Mouse (Mus musculus) CD4-positive helper T cell, adult 2 months (primary cell): ENCODE data around the gene Cog6.

Experiments
- DNase-seq: peaks from one replicate; pipeline ENCODE4 v3.0.0-alpha.2; 2012; ENCODE audit warnings: low read depth, missing footprints, low spot score

Cog6 gene

DNA sequence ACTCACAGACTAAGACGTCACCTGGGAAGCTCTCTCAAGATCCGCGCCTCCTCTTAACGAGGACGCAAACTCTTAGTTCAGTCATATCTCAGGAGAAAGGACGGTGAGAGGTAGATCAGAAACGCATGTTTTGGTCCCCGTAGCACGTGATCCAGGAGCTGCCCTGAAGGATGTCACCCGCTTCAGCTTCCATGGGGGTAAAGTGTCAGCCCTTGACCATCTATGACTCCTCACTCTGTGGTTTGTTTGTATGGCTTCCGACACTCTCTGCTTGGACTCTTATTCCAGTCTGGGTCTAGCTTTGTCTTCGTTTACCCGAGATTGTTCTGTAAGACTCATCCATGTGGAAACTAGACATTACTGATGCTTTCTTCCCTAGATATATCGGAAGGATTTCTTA, 54.6 kb downstream of the Cog6 start:
- no peak for DNase-seq

DNA sequence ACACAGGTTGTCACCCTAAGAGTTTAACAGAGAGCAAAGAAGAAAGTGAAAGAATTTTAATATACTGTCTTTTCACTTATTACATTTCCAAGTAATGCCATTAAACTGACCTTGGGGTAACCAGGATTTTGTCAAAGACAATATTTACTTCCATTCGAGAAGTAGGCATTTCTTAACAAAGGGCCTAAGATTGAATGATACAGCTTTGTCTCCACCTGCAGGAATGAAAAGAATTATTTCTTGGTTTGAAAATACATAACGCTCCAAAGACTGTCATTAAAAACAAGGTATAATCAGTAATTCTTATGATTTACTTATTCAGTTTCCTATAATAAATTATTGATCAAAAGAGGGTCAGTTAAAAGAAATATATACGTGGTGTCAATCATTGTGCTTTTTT, 55.4 kb downstream of the Cog6 start:
- no peak for DNase-seq

DNA sequence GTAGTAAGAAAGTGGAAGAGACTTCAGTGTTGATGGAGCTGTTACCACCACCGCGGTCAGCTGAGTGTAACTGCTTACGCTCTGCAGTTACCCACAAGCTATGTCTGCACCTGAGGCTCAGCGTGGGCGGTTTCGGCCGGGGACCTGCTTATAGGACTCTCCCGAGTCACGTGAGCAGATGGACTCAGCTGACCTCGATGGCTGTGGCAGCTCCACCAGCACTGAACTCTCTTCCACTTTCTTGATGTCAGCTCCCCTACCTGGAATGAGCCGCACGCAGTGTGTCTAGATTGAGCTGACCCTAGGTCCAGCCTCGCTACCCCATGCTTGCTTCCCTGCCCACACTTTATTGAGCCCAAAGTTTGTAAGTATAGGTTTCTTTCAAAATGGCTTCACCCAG, 56.1 kb downstream of the Cog6 start:
- no peak for DNase-seq

DNA sequence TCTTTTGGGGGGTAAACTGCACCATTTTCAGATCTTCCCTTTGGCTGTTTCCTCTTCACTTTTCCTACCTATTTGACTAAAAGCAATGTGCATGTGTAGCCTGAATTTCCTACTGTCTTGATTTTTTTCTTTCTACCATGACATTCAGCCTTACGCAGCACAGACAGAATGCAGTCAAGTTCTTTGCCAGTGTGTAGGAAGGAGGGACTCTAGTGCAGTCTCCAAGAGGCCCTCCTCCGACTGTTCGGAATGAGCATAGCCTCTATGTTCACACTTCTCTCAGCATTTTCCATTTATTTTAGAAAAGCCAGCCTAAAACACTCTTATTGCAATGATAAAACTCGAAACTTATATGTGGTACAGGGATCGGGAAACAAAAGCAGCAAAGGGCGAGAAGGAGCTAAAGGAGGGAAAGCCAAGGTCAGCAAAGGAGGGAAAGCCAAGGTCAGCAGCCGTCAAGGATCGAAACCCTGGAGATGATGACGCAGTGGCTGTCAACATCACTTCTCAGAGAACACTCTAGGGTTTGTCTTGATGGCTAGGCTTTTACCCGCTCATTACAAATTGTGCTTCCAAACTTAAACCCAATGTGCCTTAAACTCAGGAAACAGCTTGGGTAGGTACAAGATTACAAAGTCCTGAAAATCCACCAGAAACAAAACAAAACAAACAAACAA, 58.5 kb downstream of the Cog6 start:
- no peak for DNase-seq

DNA sequence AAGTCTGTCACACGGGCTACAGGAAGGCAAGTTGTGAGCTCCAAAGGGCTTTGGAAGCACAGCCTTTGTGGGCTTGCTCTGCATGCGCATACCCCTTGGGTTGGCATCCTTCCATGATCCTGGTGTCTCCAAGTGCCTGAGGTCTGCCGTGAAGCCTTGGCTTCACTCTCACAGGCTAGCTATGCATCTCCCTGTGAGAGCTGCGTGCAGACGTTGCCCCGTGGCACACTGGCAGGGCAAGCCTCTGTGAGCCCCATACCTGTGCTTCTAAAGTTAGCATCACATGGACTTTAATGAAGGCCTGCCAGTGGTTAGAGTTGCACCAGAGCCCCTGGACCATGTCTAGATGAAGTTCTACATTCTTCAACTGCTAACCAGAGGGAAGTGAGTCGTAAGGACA, 59.2 kb downstream of the Cog6 start:
- DNase-seq, result no peak

DNA sequence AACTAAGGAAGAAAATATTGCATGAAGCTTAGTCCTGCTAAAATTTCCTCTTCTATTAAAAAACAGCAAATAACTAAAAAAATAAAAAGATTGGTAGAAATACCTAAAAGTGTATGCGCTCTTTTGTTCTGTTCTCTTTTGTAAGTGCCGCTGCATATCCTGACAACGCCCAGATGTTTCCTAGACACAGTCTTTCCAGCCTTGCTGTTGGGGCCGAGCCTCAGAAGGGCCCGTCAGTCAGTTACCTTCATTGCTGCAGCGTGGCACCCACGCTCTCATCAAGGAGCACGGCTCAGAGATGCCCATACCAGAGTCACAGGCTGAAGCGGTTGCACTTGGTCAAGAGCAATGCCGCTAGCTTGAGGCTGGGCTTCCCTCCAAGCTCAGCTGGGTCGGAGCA, 60.8 kb downstream of the Cog6 start:
- DNase-seq, result peak; percentile 7

DNA sequence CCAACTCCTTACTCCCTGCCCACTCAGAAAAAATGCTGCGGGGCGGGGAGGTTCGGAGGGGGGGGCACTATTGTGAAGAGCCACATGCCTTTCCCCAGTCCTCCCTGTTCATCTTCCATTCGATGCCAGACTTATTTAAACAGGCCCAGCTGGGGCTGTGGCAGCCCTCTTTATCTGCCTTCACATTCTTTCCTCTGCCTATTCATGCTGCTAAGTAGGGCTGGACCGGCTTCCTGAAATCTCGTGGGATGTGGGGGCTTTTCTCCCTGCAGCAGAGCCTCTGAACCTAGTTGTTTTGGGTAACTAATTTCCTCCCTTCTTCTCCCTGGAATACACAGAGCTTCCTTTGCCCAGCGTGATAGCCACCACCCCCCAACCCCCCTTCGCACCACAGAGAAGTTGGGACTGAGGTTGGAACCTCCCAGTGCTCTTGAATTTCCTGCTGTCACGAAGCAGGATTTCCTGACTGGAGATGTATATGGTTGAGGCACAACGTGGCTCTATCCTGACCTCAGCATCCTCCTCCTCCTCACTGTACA, 61.5 kb downstream of the Cog6 start:
- peak; percentile 19 for DNase-seq

DNA sequence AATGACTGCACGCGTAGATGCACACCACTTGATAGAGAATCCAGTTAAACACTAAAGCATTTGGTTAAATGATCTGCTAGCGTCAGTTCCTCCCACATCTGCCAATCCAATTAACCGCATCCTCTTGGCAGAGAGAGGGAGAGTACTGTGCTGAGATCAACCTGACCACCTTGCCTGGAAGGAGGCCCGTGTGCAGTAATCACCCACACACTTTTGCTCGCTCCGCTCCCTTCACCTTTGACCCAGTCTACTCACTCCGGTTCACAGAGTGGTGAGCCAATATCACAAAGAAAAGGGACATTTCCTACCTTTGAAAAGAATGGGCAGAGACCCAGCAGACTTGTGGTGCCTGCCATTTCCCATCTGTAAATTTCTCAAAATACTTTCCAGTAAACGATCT, 62.4 kb downstream of the Cog6 start:
- peak; percentile 81 for DNase-seq

DNA sequence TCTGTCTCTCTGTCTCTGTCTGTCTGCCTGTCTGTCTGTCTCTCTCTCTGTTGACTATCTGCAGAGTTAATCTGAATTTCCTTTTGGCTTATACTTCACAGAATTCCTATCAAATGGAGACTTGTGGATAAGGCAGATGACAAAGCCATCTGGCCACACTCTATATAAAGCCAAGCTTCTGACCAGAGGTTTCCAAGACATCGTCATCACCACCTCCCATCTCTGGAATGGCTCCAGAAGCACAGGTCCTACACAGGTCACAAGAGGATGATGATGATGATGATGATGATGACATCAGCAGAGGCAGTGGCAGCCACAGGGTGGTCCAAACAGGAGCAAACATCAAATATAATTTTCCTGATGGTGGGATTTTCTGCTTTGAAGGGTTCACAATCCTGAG, 63.2 kb downstream of the Cog6 start:
- DNase-seq, result no peak

DNA sequence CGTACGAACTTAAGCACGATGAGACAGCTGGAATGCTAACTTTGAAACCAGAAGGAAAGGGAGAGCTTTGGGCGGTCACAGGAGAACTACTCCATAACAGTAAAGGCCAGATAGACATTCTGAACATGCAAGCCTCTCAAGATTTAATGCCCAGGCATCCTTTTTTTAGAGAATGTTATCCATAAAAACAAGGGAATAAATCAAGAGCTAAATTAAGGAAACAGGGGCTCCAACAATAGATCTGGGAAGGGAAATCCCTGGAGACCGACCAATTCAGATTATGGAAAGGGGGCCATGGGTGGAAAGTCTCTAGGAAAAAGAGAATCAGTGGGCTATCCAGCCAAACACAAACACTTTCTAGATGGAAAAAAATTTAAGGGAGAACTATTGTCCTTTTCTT, 68.2 kb downstream of the Cog6 start:
- DNase-seq, result no peak

DNA sequence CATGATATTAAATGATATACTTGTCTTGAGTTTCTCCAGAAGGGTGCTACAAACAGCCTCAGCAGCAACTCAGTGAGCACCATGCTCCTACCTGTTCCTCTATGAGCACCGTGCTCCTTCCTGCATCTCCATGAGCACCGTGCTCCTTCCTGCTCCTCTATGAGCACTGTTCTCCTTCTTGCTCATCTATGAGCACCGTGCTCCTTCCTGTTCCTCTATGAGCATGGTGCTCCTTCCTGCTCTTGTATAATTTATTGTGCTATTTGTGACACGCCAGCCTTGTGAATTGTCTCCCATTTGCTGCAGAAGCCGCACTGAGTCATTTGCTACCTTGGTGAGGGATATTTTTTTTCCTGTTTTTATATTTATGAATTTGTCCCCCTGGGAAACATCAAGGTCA, 69.6 kb downstream of the Cog6 start:
- peak; percentile 10 for DNase-seq

DNA sequence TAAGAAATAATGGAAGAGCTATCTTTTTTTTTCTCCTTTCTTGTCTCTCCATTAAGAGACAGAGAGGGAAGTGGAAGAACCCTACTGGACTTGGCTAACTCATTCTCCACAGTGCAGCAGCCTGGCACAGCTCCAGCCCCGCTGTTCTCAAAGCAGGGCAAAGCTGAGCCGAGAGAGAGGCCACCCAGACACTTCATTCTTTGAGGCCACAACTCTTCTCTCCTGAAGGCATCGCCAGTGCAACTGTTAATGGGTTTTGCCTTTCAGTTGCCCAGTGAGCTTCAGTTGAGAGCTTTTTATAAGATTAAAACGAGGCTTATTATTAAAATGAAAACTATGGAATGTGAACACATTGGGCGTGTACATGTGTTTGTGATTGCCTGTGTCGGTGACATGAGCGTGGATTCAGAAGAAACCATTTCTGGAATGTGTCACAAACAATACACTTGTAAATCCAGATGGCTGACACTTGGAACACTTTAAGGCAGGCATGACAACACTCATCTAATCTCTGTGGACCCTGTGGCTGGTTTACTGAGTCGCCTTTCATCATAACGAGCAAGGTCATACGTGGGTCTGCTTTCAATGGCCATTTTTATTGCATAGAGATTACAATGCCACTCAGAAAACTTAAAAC, 76.1 kb downstream of the Cog6 start:
- DNase-seq, result no peak

DNA sequence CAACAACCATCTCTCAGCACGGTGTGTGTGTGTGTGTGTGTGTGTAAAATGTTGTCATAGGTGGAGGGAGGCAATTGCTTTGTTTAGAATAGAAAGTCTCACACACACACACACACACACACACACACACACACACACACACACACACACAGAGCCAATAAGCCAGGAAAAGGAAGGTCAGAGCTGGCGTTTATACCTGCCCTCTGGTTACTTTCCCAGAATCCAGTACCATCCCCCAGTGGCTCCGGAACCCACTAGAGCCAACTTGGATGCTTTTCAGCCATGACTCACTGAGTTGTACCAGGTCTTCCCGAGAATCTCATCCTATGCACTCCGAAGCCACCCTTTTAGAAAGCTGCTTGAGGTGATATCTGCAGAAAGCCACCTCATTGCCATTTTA, 78.6 kb downstream of the Cog6 start:
- no peak for DNase-seq

DNA sequence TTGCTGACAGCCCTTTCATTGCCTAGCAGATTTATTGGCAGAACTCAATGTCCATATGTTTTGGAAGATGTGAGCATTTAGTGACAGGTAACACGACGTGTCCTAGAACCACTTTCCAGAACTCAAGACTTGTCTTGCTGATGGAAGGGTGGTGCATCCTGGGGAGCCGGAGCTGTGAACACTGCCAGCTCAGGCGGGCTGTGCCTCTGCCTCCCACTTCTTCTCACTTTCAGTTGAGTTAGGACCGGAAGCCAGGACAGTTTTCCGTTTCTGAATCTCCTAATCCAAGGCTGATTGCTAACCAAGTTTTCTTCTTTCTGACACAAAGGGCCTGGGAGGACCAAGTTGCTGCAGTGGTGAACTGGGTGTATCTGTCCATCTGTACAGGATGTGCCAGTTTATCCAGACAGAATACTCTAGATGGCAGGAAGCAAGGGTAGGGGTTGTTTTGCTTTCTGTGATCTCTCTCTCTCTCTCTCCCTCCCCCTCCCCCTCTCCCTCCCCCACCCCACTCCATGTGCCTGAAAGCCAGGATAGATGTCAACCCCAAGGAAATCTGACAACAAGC, 79.2 kb downstream of the Cog6 start:
- DNase-seq, result no peak

DNA sequence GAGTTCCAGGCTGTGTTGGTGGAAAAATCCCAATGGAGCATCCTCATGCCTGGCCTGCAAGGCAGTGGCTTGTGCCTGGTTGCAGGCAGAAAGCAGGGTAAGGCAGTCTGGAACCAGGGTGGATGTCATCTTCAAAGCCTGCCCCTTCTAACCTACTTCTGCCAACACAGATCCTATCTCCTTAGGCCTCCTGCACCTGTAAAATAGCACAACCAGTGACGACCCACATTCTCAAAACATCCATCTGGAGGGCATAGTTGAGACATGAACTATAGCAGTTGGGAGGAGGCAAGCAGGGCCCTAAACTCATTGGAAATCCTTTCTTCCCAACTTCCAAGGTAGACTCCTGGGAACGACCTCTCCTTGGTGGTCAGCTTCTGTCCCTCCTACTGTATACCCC, 85.1 kb downstream of the Cog6 start:
- DNase-seq, result no peak
